Mouse (Mus musculus) liver (tissue): Measurements from ENCODE around the gene Pdcd1lg2.
"Not testable (repeated sequence)": the region's sequence is repeated elsewhere in the genome, so short reads cannot be mapped to it uniquely, and the experiment has no call there.

ENCODE experiments used
- DNase-seq: peaks from one replicate; pipeline ENCODE4 v3.0.0-alpha.2; 2020; ENCODE audit warnings: mixed read lengths

Gene Pdcd1lg2

DNA sequence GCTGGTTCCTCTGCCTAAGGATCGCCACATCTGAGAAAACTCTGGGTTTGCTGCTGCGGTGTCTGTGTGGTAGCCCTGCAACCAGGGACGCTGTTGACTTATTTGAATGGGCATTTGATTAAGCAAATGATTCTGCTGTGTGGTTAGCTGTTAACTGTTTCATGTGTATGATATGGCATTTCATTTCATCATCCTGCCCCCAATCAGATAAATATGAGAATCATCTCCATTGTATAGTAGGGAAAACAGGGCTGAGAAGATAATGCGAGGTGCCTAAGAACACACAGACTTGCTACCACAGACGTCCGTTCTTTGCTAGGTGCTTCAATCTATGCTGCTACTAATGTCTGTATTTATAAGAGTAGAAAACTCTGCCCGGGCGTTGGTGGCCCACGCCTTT, 26.3 kb upstream of the Pdcd1lg2 start:
- DNase-seq: no peak

DNA sequence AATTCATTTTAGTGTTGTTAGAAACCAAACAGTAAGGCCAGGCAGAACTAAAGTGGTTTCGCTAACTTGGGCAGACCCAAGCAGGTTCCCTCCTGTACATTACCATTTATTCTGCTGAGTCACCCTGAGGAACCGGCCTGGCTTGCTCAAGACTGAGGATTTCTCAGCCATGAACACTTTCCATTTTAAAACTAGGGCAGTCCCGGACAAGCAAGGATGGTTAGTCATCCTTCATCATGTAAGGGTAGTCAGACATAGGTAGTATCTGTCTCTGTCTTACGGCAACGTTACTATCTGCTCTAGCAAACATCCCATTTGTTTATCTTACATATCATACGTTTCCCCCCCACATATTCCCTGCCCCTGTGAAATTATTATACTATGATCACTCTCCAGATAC, 25.7 kb upstream of the Pdcd1lg2 start:
- DNase-seq: no peak

DNA sequence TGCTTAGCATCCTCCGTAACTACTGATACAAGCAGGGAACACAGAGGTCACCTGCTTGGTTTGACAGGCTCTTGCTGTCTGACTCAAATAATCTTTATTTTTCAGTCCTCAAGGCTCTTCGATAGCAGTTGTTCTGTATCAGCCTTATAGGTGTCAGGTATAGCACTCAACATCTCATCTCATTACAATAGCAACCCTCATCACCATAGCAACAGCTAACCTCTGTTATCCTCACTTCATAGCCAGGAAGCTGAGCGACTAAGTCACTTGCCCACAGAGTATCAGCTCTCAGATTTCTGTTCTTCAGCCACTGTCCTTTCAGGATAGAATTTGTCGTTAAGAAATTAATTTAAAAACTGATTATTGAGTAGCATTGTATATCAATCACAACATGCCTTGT, 24.9 kb upstream of the Pdcd1lg2 start:
- DNase-seq: no peak

DNA sequence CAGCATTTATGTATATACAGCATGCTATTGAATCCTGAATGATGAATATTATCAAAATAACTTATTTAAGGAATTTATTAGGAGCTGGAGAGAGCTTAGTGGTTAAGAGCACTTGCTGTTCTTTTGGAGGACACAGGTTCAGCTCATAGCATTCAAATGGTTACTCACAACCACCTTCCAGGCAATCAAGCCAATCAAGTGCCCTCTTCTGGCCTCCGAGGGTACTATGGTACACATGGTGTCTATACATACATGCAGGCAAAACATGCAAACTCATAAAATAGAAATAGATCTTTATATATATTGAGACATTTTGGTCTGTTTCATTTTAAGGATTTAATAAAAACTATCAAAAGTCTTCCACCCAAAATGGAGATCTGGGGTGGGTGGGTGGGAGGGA, 21.9 kb upstream of the Pdcd1lg2 start:
- DNase-seq: no peak

DNA sequence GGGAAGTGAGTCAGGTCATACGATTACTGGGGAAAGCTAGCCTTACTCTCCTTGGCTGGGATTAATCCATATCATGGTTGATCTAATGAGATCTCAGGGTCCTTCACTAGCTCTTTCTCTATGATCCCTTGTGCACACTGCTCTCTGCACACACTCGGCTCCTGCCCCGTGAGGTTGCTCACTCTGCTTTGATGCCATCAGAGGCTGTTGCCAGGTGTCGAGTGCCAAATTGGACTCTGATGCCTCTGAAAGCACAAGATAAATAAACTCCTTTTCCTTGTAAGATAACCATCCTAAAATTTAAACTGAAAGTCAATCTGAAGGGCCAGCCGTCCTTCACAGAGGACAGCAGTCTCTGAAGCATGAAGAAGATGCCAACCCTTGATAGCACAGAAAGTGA, 20.2 kb upstream of the Pdcd1lg2 start:
- no peak for DNase-seq

DNA sequence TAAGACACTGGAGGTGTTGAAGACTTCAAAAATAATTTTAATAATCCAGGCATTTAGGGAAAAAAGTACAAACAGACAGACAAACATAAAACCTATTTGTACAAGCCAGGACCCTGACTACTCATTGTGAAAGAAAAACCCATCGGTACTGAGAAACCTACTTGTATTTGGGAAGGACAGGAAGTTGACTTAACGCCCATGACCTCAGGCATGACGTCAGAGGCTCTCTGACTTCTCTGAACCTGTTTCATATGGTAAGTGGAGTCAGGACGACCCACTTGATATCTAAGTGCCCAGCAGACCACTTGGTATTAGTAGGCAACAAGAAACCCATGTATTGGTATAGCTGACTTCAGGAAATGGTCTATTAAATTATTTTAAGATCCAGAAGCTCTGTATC, 19.4 kb upstream of the Pdcd1lg2 start:
- DNase-seq: no peak

DNA sequence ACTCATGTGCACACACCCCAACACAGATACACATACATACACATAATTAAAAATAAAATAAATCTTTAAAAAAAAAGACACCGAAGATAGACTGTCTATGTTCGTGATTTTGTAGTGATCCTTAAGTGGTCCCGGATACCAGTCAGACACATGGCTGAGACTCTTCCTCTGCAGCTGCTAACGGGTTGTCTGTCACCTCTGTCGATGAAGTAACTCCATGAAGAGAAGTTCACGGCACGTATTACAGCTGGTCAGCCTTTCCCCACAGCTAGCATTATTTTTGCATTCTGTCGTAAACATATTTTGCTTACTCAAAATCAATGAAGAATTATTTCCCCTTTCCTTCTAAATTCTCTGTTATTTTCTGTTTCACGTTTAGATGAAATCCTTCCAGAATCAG, 17.4 kb upstream of the Pdcd1lg2 start:
- DNase-seq: no peak

DNA sequence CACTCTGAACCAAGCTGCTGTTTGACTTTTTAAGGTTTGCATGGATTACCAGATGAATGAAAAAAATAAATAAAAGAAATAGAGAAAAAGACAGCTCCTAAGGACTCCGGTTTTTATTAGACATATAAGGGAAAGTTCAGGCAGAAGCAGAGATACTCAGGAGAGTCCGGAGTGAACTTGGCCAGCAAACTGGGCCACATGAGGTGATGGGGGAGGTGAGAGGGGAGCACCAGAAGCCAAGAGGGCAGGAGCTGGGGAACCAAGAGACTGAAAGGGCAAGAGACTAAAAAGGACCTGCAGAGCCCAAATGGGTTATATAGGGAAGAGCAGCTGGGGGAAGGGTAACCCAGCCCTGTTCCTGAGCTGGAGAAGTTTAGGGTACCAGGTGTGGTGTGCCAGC, 16.0 kb upstream of the Pdcd1lg2 start:
- no peak for DNase-seq

DNA sequence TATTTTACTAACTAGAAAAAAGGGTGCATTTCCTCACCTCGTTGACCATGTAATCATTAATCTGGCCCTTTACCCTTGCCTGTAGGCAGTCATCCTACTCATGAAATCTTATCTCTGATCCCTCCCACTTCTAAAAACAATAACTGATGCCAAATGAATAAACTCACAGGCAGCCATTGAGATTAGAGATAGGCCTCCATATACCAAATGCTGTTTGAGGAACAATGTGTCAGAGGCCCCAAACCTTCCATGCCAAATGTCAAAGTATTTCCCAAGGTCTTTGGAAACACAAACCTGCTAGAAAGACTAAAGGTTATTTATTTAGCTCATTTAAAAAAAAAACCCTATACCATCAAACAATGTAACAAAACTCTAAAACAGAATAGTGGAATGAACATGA, 14.4 kb upstream of the Pdcd1lg2 start:
- DNase-seq: no peak

DNA sequence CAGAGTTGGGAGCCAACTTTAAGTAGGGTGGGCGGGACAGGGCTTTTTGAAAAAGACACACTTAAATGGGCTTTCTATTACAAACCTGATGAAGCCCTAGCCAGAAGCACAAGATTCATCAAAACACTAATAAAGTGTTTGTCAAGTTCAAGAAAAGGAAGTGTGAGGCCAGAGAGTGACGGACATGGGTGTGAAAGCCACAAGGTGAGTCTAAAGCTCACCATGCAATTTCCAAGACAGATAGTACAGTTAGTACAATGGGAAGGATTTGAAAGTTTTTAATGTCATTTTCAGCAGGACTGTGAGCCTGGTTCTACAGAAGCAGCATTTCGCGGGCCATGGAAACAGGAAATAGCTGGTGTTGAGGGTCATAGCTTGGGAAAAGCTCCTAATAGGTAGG, 10.9 kb upstream of the Pdcd1lg2 start:
- DNase-seq: no peak

DNA sequence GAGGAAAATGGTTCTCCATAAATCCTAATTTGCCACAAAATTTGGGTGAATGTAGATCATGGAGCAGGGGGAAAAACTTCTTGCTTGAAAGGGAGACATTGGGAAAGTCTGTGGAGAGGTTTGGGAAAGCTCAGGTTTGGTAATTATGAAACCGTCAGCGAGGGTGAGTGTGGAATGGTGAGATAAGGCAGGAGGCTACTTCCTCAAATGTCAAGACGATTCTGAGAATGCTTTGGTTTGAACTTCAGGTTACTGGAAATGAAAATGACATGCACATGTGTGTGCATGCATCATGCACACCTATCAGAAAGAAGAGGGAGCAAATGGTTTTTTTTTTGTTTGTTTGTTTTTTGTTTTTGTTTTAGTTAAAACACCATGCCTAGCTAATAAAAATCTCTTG, 10.3 kb upstream of the Pdcd1lg2 start:
- DNase-seq: no peak

DNA sequence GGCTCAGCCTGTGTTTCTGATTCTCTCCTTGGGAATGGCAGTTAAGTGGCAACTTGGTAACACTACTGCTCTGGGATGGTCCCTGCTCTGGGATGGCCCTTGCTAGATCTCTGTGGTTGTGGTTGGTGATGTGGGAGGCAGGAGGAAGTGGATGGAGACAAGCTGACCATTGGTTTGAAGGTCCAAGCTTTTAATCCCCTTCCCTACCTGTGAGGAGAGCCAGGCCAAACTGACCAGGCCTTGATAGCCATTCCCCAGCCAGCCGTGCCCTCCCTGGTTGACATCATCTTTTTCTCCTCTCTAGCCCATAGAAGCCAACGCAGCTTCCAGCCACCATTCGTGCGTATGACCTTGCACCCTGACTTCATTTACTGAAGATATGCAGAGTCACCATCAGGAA, 8.1 kb upstream of the Pdcd1lg2 start:
- DNase-seq: no peak

DNA sequence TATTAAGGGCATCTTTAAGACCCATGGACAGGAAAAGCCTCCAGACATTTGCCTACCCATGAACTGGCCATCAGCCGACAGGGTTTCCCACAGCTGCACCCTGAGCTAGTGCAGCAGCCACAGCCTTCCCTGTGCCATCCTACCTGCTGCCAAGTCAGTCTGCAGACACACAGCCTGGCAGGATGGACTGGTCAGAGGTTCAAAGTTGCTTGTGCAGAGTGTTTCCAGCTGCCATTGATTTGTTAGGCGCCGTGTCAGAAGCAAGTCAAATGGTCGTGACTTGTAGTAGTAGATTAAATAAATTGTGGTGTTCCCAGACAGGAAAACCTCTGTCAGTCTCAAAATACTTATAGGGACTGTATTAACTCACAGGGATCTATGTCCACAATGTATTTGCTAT, 7.5 kb upstream of the Pdcd1lg2 start:
- DNase-seq: no peak

DNA sequence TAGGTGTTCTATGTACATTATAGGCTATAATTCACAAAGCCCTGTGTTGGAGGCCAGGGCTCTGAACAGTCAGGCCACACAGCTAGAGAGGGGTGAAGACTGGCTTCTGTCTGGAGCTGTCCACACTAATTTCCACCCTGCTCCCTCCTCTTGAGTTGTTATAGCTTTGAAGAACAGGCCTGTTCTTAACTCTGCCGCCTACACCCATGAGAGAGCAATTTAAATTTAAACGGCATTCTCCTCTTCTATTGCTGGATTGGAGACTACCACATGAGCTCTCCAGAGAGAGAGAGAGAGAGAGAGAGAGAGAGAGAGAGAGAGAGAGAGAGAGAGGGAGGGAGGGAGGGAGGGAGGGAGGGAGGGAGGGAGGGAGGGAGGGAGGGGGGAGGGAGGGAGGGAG, 5.3 kb upstream of the Pdcd1lg2 start:
- DNase-seq: no peak

DNA sequence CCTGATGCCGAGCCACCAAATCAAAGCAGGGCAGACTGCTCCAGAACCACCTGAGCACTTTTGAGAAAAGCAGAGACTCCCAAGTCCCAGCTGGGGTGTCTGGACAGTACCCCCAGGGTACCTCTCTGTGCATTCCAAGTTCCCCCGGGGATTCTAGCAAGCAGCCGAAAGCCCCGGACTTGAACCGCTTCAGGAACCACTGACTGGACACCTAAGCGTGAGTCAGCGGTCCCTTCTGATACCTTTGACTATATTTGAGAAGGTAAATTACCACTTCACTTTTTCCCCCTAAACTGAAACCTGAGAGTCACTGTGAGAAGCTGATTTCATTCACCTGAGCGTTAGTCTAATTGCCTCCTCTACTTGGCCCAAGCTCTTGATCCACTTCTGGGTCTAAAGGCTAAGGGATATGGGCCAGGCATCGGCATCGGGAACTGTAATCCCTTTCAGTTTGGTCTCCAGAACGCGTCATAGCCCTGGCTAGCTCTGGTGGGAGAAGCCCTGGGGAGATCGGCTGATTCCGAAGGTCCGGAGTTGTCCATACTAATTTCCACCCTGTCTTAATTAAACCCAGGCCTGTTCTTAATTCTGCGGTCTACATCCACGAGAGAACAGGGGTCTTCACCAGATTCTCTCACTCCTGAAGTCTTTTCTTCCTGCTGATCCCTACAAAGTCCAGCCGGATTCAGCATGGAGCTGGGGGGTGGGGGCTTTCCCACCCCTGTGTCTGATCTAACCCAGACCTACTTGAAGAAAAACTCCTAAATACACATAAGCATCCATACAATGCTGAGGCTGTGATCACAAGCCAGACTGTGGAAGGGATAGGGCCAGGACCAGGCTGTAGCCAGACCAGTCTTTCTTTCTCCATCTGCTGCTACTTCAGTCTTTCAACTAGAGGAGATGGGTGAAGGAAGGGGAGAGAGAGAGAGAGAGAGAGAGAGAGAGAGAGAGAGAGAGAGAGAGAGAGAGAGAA, 4.4 kb upstream of the Pdcd1lg2 start:
- DNase-seq: no peak

DNA sequence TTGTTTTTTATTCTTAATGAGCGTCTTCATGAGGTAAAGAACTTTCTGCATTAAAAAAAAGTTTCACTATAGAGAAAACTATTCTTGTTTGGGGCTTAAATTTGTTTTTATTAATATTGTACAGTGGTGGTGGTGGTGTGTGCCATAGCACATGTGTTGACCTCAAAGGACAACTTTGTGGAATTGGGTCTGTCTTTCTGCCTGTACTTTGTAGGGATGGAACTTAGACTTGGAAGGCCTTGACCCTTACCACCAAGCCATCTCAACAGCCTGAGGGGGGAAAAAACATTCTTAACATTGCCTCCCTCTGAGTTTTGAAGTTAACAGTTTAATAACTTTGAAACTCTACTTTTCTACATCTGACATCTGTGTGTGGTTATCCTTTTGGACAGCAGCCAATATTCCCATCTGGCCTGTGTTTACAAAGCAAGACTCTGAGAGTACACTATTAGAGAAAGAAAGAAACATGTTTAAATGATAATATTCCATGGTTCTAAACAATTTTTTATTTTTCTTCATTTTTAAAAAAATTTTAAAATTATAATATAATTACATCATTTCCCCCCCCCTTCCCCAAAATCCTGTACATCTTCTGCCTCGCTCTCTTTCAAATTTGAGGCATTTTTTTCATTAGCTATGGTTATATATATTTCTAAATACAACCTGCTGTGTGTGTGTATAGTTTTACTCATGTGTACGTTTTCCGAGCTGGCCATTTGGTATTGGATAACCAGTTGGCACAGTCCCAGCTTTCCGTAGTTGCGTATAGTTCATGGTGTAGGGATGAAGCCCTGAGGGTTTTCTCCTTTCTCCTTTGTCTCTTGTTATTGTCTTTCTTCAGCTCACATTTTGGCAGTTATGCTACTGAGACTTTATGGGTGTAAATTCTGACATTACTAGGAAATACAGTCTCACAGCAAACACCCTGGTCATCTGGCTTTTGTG, 2.0 kb downstream of the Pdcd1lg2 start:
- DNase-seq: no peak

DNA sequence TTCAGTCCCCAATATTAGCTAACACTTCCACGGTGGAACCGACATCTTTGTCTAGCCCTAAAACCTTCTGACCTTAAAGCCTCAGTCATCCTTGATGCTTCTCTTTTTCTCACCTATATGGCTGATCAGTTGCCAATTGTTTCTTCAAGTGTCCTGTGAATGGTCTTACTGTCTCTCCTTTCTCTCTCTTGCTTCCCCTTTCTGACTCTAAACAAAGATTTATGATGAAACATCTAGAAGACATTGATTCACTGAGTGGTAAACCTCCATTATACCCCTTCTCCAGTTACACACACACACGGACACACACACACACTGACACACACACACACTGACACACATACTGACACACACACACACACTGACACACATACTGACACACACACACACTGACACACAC, 3.8 kb downstream of the Pdcd1lg2 start:
- no peak for DNase-seq

DNA sequence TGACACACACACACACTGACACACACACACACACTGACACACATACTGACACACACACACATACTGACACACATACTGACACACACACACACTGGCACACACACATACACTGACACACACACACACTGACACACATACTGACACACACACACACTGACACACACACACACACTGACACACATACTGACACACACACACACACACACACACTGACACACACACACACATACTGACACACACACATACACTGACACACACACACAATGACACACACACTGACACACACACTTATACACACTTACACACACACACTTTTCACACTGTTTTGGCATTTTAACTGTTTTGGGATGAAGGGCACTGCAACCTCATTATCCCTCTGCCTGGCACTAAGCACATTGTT, 4.2 kb downstream of the Pdcd1lg2 start:
- not testable (repeated sequence) for DNase-seq

DNA sequence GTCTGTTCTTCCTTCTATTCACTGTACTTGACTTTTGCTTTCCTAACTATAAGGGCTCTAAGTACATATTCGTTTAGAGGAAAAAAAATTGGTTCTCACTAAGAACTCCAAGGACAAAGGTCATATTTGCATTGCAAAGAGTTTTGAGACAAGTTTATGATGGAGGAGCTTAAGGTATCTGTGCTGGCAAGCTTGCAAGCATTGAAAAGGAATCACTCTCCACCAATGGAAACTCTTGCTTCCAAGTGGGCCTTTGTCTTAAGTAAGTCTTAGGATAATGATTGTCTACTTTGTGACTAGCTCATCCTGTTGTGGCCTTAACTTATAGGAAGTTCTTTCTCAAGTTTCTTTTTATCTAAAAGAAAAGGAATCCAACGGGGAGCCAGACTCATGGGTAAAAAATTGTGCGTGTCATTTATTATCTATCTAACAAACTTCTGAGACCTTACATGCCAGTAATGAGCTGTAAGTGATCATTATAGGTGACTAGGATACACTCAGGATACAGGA, 5.7 kb downstream of the Pdcd1lg2 start:
- DNase-seq: no peak

DNA sequence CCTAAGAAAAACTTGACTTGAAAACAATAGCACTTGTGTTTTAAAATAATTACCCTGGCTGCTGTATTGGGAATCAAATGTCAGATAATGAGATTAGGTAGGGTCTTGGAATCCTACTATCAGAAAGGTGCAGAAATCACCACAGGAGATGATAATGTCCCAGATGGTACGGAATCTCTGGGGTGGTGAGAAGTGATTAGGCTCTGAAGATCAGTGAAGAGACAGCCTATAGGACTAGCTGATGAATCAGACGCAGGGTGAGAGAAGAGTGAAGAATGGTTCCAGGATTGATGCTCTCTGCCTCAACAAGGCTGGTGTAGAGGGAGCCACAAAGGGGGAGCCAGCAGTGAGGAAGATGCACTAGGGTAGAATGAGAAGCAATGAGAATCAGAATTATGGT, 6.5 kb downstream of the Pdcd1lg2 start:
- no peak for DNase-seq

DNA sequence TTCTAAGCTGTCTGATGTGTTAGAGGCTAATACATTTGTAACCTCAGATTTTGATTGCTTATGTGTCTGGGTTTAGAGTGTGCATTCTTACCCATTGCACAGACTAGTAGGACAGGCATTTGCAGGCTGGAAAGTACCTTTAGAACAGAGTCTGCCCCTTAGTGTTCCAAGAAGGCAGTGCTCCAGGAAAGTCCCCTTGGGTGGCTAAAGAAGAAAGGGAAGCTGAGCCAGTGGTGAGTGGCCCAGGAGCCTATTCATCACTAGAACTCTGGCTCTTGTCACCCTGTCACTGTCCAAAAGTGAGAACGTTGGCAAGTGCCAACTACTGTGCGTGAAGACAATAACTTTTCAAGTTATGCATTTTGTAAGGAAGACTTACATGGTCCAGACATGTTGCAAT, 7.2 kb downstream of the Pdcd1lg2 start:
- DNase-seq: no peak

DNA sequence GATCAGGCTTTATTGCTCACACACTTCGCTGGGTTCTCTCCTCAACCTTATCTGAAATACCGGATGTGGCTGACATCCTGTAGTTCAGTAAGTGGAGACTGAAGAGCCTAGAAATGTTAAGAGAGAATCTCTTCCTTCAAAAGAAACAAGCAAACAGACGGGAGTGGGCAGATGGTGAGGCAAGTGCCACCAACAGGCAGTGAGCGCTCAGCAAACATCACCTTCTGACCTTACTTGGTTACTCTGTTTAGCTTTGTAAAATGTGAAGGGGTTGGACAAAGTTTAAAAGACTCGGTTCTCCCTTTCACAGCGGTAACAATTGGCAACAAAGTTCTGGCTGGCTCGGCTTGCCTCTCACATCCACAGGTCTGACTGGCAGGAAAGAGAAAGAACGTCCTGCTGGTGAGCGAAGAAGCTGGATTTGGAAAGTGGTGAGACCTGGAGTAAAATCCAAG, 8.0 kb downstream of the Pdcd1lg2 start:
- peak; percentile 27 for DNase-seq

DNA sequence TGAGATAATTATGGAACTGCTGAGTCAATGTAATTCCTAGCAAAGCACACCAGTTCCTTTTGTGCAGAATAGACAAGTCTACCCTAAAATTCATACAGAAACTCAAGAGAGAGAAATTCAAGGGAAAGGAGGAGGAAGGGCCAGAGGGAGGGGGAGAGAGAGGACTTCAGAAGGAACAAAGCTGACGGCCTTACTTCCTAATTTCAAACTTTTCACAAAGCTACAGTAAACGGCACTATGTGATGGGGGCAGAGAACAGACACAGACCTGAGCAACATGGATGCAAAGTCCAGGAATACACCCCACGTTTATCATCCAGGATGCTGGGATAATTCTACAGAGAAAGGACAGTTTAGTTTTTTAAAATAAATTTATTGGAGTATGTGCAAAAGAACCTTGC, 8.8 kb downstream of the Pdcd1lg2 start:
- no peak for DNase-seq

DNA sequence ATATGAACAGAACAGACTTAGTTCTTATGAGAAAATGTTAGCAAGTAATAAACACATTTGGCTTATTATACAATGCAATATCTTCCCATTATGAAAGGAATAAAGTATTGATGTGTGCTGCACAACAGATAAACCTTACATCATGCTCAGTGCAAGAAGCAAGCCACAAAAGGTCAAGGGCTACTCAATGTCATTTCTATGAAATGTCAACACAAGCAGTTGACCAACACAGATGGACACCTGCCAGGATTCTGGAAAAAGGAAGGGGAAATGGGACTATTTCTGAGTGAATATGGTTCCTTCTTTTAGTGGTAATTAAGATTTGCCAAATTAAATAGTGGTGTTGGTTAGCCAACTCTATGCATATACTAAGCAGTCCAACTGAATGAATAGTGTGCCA, 9.2 kb downstream of the Pdcd1lg2 start:
- no peak for DNase-seq
